Mouse (Mus musculus) heart, postnatal 14 days (tissue): ENCODE data around the gene Myo15. TPM values are rescaled to one million over a fixed set of nuclear protein-coding genes. Genes with fewer than 3 reads are reported as not detected.
"Not testable (repeated sequence)": the region's sequence is repeated elsewhere in the genome, so short reads cannot be mapped to it uniquely, and the experiment has no call there.

Experiments
- DNase-seq, 2 experiments: peaks; one replicate each; pipeline ENCODE4 v3.0.0; 2021 to 2022
- intact Hi-C: fragments of 180-260 bp; cut with DNase I; formaldehyde crosslinking; loops from one replicate; pipeline ENCODE4 v1.15.1; 2025
- long read RNA-seq, 2 experiments: library from polyadenylated mRNA; stranded (forward); transcript quantifications; one replicate each; pipeline ENCODE4 v2.0.0; 2021
- total RNA-seq, 2 experiments: library from RNA; stranded (reverse); gene quantifications; 2 replicates each; pipeline ENCODE4 v1.2.3; 2021

Myo15 gene
- under 1 TPM; 0.12 to 0.14 TPM for total RNA-seq
- long read RNA-seq, experiment 1 = 0 reads
- long read RNA-seq, experiment 2 = 0 reads

DNA sequence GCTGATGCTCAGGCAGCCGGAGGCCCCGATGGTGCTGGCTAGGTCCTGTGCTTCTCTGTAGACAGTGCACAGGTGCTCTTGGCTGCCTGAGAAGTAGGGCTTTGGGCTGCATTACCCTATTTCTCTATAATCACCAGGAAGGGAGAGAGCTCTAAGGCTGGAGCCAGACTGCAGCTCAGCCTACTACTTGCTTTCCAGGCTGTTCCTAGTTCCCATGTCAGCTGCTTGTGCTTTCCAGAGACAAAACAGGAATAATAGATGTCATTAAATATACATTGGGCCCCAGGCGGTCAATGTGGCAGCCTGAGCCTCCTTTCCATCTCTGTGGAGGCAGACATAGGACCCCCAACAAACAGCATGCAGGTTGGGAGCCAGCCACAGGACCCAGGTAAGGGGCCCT is at the start of gene Myo15:
Gene Myo15, plus strand, starts transcription at position 301 of the 400 bp plus-strand sequence.
- no peak for DNase-seq
- intact Hi-C loops = no loop called here

DNA sequence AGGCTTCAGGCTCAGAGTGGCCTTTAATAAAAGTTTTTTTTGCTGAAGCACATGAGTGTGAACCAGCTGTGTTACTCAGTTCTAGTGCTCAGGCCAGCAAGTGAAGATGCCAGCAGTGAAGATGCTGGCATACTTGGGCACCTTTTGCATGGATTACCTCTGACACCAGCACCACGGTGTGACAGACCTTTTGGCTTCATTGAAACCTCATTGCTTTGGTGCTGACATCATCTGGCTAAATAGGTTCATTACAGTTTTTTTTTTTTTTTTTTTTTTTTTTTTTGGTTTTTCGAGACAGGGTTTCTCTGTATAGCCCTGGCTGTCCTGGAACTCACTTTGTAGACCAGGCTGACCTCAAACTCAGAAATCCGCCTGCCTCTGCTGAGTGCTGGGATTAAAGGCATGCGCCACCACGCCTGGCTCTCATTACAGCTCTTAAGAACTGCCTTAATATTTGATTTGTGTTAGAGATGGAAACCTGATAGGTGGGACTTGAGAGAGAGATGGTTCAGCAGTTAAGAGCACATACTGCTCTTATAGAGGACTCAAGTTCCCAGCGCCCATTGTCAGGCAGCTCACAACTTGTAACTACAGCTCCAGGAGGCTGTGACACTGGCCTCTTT is 47.0 kb upstream of the Myo15 start:
- peak in 1 of 2 experiments; percentile 2 for DNase-seq
- intact Hi-C loops = no loop called here

GRCm38 (mm10) chr11:60423006-60423405 is 46.1 kb upstream of the Myo15 start:
- intact Hi-C loops = no loop called here
- DNase-seq = no peak

GRCm38 (mm10) chr11:60426417-60426816 is 42.7 kb upstream of the Myo15 start:
- intact Hi-C loops = no loop called here
- DNase-seq = no peak

DNA sequence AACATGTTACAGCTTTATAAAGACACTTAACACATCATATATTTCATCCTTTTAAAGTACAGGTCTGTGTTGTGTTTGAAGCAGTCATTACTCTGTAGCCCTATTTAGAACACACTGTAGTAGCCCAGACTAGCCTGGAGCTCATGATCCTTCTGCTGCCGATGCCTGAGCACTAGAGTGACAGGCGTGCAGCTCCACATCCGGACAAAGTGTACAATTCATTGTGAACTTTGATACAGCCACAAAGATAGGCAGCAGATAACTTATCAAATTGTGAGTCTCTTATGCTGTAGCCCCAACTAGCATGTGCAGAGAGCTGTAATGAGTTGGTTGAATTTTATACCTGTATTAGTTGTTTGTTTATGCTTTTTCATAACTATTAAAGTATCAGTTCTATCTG is 41.5 kb upstream of the Myo15 start:
- no peak for DNase-seq
- intact Hi-C loops = no loop called here

GRCm38 (mm10) chr11:60433501-60433900 is 35.6 kb upstream of the Myo15 start:
- DNase-seq = no peak

DNA sequence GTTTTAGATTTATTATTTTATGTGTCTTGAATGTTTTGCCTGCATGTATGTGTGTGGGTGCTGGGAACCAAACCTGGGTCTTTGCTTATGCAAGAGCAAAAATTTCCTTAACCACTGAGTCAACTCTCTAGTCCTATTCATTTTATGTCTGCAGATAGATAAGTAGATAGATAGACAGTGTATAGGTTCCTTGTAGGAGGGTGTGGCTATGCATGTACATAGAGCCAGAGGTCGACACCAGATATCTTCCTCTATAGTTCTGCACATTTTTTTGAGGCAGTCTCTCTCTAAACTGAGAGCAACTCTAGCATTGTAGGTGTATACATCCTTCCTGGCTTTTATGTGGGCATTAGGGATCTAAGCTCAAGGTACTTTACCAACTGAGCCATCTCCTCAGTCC is 34.0 kb upstream of the Myo15 start:
- intact Hi-C loops = no loop called here
- DNase-seq = no peak

More at GRCm38 (mm10) chr11:60433501-60433900, 35.6 kb upstream of the Myo15 start:
- intact Hi-C loops = no loop called here

- intact Hi-C loops = no loop called here
These were observed 32.5 kb upstream of the Myo15 start for GRCm38 (mm10) chr11:60436618-60437017.

GRCm38 (mm10) chr11:60439621-60440020 is 29.5 kb upstream of the Myo15 start:
- DNase-seq, intact Hi-C loops: not testable (repeated sequence)

More at GRCm38 (mm10) chr11:60436618-60437017, 32.5 kb upstream of the Myo15 start:
- DNase-seq = no peak

GRCm38 (mm10) chr11:60440176-60440575 is 29.0 kb upstream of the Myo15 start:
- intact Hi-C loops = no loop called here
- DNase-seq = no peak

- DNase-seq = no peak
- intact Hi-C loops = no loop called here
These were observed 26.2 kb upstream of the Myo15 start for GRCm38 (mm10) chr11:60442896-60443295.

- DNase-seq = no peak
- intact Hi-C loops = no loop called here
These were observed 25.1 kb upstream of the Myo15 start for GRCm38 (mm10) chr11:60444007-60444406.

DNA sequence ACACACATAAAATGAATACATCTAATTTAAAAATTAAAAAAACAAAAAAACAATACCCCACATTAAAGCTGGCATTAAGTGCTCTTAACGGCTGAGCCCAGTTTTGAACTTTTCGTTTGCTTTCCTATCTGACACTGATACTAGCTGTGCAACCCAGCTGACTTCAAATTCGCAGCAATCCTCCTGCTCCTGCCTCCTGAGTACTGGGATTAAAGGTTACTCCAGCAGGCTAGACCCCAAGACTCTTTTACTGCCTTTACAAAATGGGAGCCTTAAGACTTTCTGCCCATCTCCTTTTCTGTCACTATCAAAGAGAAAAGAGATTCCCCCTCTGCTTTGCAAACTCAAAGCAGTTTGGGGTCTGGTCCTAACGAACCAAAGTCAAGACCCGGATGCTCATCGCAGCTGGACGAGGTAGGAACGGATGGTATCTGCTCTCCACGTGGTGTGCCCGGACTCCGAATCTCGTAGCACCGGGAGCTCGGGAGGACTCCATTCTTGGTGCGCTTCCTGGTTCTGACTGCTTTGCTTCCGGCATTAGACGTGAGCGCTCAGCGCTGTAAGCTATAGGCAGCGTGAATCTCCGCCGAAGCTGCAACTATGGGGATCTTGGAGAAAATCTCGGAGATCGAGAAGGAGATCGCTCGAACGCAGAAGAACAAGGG is 14.9 kb upstream of the Myo15 start, which contains the start of gene Drg2:
Gene Drg2, plus strand, starts transcription at position 512 of the 665 bp plus-strand sequence.
- intact Hi-C loops = no loop called here
- DNase-seq = peak; percentile 86 to 93

DNA sequence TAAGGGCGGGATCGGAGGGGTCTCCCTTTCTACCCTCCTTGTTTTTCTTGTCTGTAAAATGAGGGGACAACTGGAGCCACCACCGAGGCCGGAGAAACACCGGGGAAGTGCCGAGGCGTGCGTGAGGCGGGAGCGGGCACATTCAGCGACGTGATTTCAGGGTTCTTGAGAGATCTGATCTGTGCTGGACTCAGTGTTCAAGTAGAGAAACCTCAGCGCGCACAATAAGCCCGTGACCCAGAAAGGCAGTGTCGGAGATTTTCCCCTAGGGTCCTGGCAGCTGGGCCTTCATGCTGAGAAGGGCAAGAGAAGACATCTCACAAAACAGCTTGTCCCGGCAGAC is 14.4 kb upstream of the Myo15 start:
- intact Hi-C loops = loop anchor here (5.0 kb wide), 1 partner anchor 73 kb away; no protein-coding TSS in a partner anchor
- DNase-seq = peak in 1 of 2 experiments; percentile 9

DNA sequence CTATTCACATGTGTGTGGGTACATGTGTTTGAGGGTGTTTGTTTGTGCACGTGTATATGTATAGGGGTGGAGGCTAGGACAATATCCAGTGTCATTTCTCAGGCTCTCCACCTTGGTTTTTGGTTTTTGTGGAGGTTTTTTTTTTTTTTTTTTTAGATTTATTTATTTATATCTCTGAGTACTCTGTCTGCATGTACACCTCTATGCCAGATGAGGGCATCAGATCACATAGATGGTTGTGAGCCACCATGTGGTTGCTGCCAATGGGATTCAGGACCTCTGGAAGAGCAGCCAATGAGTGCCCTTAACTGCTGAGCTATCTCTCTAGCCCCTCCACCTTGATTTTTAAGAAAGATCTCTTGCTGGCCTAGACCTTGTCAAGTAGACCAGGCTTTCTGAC is 11.2 kb upstream of the Myo15 start:
- intact Hi-C loops = loop anchor here (5.0 kb wide), 1 partner anchor 69 kb away; no protein-coding TSS in a partner anchor
- DNase-seq = no peak

- peak in 1 of 2 experiments; percentile 29 for DNase-seq
- intact Hi-C loops = no loop called here
These were observed 3.2 kb upstream of the Myo15 start for GRCm38 (mm10) chr11:60465943-60466380.

DNA sequence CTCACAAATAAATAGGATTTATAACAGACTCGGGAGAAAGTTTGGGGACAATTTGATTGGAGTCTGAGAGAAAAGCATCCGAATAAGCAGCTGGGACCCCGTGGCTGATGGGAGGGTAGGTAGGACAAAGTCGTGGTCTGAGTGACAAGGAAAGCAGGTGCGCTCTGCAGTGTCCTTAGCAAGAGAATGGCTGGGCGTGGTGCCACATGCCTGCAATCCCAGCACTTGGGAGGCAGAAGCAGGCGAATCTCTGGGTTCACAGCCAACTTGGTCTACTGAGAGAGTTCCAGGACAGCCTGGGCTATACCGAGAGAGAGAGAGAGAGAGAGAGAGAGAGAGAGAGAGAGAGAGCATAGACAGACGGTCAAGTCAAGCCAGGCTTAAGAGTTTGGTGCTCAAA is 1.6 kb downstream of the Myo15 start:
- DNase-seq = no peak
- intact Hi-C loops = no loop called here

- intact Hi-C loops = no loop called here
These were observed 5.4 kb downstream of the Myo15 start for GRCm38 (mm10) chr11:60474534-60474933.

DNA sequence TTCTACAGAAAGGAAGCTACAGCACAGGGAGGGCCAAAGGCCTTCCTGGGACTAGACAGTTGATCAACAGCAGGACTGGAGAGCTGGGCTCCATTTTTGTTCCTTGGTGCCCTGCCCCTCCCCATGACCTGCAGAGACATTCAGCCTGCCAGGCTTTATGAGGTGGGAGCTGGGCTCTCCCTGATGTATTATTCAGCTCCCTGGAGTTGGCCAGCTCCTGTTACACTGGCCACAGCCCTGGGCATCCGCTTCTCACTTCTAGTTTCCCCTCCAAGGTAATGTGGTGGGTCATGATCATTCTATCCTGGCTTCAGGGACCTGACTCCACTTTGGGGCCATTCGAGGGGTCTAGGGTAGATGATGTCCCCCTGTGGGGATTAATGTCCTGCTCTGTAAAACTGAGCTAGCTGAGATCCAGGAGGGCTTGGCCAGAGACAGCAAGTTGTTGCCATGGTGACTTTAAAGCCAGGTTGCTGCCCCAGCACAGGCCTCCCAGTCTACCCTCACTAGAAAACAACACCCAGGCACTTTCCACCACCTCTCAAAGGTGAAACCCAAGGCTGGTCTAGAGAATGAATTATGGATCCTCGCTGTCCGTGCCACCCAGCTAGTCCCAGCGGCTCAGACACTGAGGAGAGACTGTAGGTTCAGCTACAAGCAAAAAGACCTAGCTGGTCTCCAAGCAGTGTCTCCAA is 6.7 kb downstream of the Myo15 start:
- intact Hi-C loops = no loop called here
- no peak for DNase-seq

More at GRCm38 (mm10) chr11:60474534-60474933, 5.4 kb downstream of the Myo15 start:
- no peak for DNase-seq

DNA sequence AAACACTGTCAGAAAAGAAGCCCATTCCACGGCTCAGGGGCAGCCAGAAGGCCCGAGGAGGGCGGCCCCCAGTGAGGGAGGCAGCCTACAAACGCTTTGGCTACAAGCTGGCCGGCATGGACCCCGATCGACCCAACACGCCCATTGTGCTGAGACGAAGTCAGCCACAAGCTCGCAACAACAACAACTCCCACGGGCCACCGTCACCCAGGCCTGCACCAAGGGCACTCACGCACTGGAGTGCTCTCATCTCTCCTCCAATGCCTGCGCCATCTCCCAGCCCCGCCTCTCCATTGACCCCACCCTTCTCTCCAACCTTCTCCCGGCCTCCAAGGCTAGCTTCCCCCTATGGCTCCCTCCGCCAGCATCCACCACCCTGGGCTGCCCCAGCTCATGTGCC is 9.0 kb downstream of the Myo15 start:
- no peak for DNase-seq
- intact Hi-C loops = no loop called here

- DNase-seq = no peak
- intact Hi-C loops = no loop called here
These were observed 17.1 kb downstream of the Myo15 start for GRCm38 (mm10) chr11:60486267-60486666.
